Mouse (Mus musculus) MEL (cell line): ENCODE results near the gene Psap. TPM values are rescaled to one million over a fixed set of nuclear protein-coding genes. Genes with fewer than 3 reads are reported as not detected.
A peak's percentile ranks its signal among the peaks of the same experiment; 100 is the strongest.

ENCODE experiments used
- DNase-seq: peaks from one replicate; pipeline ENCODE4 v3.0.0; 2011; ENCODE audit warnings: low read depth, low spot score
- H3K27ac ChIP-seq: 2 replicates; pipeline ENCODE4 v1.5.1; 2012; ENCODE audit warnings: low read depth, mild to moderate bottlenecking, control low read depth, low read length, moderate library complexity; ENCODE audit not compliant: control insufficient read depth
- H3K27me3 ChIP-seq, 2 experiments: fragments of 150-350 bp in 1 of 2; sonication (generic) in 1 of 2; 2 replicates each; pipeline ENCODE4 v1.6.1; 2012; ENCODE audit warnings: low read length in 2 of 2, mild to moderate bottlenecking in 2 of 2, improper control_type of control experiment in 1 of 2, moderate library complexity in 1 of 2; ENCODE audit not compliant: insufficient read depth in 2 of 2, control insufficient read depth in 1 of 2
- H3K36me3 ChIP-seq, 2 experiments: 2 replicates each; pipeline ENCODE4 v1.6.1; 2012 to 2014; ENCODE audit warnings: low read length in 2 of 2, improper control_type of control experiment in 1 of 2, inconsistent platforms in 1 of 2, mild to moderate bottlenecking in 1 of 2; ENCODE audit not compliant: insufficient read depth in 2 of 2, control insufficient read depth in 1 of 2
- H3K4me1 ChIP-seq, 2 experiments: fragments of 150-350 bp in 1 of 2; sonication (generic) in 1 of 2; 2 replicates each; pipeline ENCODE4 v1.6.1; 2012; ENCODE audit warnings: low read length in 2 of 2, improper control_type of control experiment in 1 of 2, mild to moderate bottlenecking in 1 of 2; ENCODE audit not compliant: insufficient read depth in 2 of 2, control insufficient read depth in 1 of 2
- H3K4me3 ChIP-seq, 2 experiments: fragments of 150-350 bp in 1 of 2; sonication (generic) in 1 of 2; 2 replicates each; pipeline ENCODE4 v1.5.1; 2012; ENCODE audit warnings: low read depth in 2 of 2, low read length in 2 of 2, mild to moderate bottlenecking in 2 of 2, moderate library complexity in 2 of 2, control low read depth in 1 of 2, improper control_type of control experiment in 1 of 2; ENCODE audit not compliant: control insufficient read depth in 1 of 2, insufficient read depth in 1 of 2
- H3K79me2 ChIP-seq: 2 replicates; pipeline ENCODE4 v1.6.1; 2012; ENCODE audit warnings: mild to moderate bottlenecking, low read length, moderate library complexity; ENCODE audit not compliant: control insufficient read depth, poor library complexity, insufficient read depth
- H3K9ac ChIP-seq: 2 replicates; pipeline ENCODE4 v1.6.1; 2012; ENCODE audit warnings: low read depth, mild to moderate bottlenecking, control low read depth, low read length, moderate library complexity; ENCODE audit not compliant: control insufficient read depth, poor library complexity, severe bottlenecking
- H3K9me3 ChIP-seq: fragments of 150-350 bp; sonication (generic); replicated peaks from 2 replicates; pipeline ENCODE4 v1.6.1; 2012; ENCODE audit warnings: mild to moderate bottlenecking, low read length, improper control_type of control experiment, moderate library complexity; ENCODE audit not compliant: insufficient read depth
- CHD2 ChIP-seq: IDR thresholded peaks from 2 replicates; pipeline ENCODE4 v1.6.1; 2011; ENCODE audit warnings: low read length, improper control_type of control experiment
- E2F4 ChIP-seq: IDR thresholded peaks from 2 replicates; pipeline ENCODE4 v1.6.1; 2011; ENCODE audit warnings: low read depth, low read length, improper control_type of control experiment, borderline replicate concordance
- ELF1 ChIP-seq: IDR thresholded peaks from 2 replicates; pipeline ENCODE4 v1.6.1; 2014; ENCODE audit warnings: low read depth, mild to moderate bottlenecking, inconsistent platforms, low read length, improper control_type of control experiment, moderate library complexity
- EP300 ChIP-seq, 2 experiments: IDR thresholded peaks; 2 replicates each; pipeline ENCODE4 v1.6.1; 2011; ENCODE audit warnings: improper control_type of control experiment in 2 of 2, low read length in 2 of 2, low read depth in 1 of 2, mild to moderate bottlenecking in 1 of 2
- ETS1 ChIP-seq: IDR thresholded peaks from 2 replicates; pipeline ENCODE4 v1.6.1; 2012; ENCODE audit warnings: low read depth, mild to moderate bottlenecking, inconsistent platforms, low read length, improper control_type of control experiment, moderate library complexity
- HCFC1 ChIP-seq: IDR thresholded peaks from 2 replicates; pipeline ENCODE4 v1.6.1; 2012; ENCODE audit warnings: low read depth, mild to moderate bottlenecking, inconsistent platforms, low read length, improper control_type of control experiment, moderate library complexity
- JUND ChIP-seq: IDR thresholded peaks from 2 replicates; pipeline ENCODE4 v1.6.1; 2011; ENCODE audit warnings: low read depth, mild to moderate bottlenecking, improper control_type of control experiment, low read length
- MAFK ChIP-seq: IDR thresholded peaks from 2 replicates; pipeline ENCODE4 v1.6.1; 2011; ENCODE audit warnings: low read depth, mild to moderate bottlenecking, low read length, improper control_type of control experiment, borderline replicate concordance
- MAX ChIP-seq: IDR thresholded peaks from 2 replicates; pipeline ENCODE4 v1.6.1; 2011; ENCODE audit warnings: low read length, improper control_type of control experiment
- MAZ ChIP-seq: IDR thresholded peaks from 2 replicates; pipeline ENCODE4 v1.6.1; 2012; ENCODE audit warnings: low read depth, mild to moderate bottlenecking, inconsistent platforms, low read length, improper control_type of control experiment
- MXI1 ChIP-seq: IDR thresholded peaks from 2 replicates; pipeline ENCODE4 v1.6.1; 2011; ENCODE audit warnings: mild to moderate bottlenecking, low read depth, low read length, improper control_type of control experiment
- MYC ChIP-seq: IDR thresholded peaks from 2 replicates; pipeline ENCODE4 v1.6.1; 2011; ENCODE audit warnings: low read depth, mild to moderate bottlenecking, low read length, improper control_type of control experiment, moderate library complexity
- POLR2AphosphoS2 ChIP-seq: IDR thresholded peaks from 2 replicates; pipeline ENCODE4 v1.6.1; 2011; ENCODE audit warnings: low read length, improper control_type of control experiment
- POLR2AphosphoS5 ChIP-seq: IDR thresholded peaks from 2 replicates; pipeline ENCODE4 v1.6.1; 2012; ENCODE audit warnings: low read depth, borderline replicate concordance, mild to moderate bottlenecking, inconsistent platforms, low read length, moderate library complexity, mixed read lengths
- RCOR1 ChIP-seq: IDR thresholded peaks from 2 replicates; pipeline ENCODE4 v1.6.1; 2012; ENCODE audit warnings: low read depth, mild to moderate bottlenecking, inconsistent platforms, low read length, improper control_type of control experiment
- SMC3 ChIP-seq: IDR thresholded peaks from 2 replicates; pipeline ENCODE4 v1.6.1; 2011; ENCODE audit warnings: low read depth, low read length, improper control_type of control experiment
- TAL1 ChIP-seq: IDR thresholded peaks from 2 replicates; pipeline ENCODE4 v1.6.1; 2012; ENCODE audit warnings: mild to moderate bottlenecking, inconsistent platforms, low read length, moderate library complexity, mixed read lengths
- TBP ChIP-seq: IDR thresholded peaks from 2 replicates; pipeline ENCODE4 v1.8.0; 2011; ENCODE audit warnings: low read depth, low read length, improper control_type of control experiment
- TCF12 ChIP-seq: IDR thresholded peaks from 2 replicates; pipeline ENCODE4 v1.6.1; 2014; ENCODE audit warnings: low read depth, mild to moderate bottlenecking, inconsistent platforms, low read length, improper control_type of control experiment, moderate library complexity
- UBTF ChIP-seq: IDR thresholded peaks from 2 replicates; pipeline ENCODE4 v1.6.1; 2012; ENCODE audit warnings: low read depth, mild to moderate bottlenecking, inconsistent platforms, low read length, improper control_type of control experiment, moderate library complexity, borderline replicate concordance; ENCODE audit not compliant: insufficient read depth
- USF2 ChIP-seq, 2 experiments: IDR thresholded peaks; 2 replicates each; pipeline ENCODE4 v1.6.1; 2011 to 2012; ENCODE audit warnings: improper control_type of control experiment in 2 of 2, low read length in 2 of 2, borderline replicate concordance in 1 of 2, inconsistent platforms in 1 of 2, low read depth in 1 of 2, mild to moderate bottlenecking in 1 of 2; ENCODE audit not compliant: insufficient read depth in 1 of 2
- ZKSCAN1 ChIP-seq: IDR thresholded peaks from 2 replicates; pipeline ENCODE4 v1.6.1; 2012; ENCODE audit warnings: low read depth, mild to moderate bottlenecking, inconsistent platforms, low read length, improper control_type of control experiment, moderate library complexity
- ZNF384 ChIP-seq: IDR thresholded peaks from 2 replicates; pipeline ENCODE4 v1.6.1; 2012; ENCODE audit warnings: low read depth, mild to moderate bottlenecking, inconsistent platforms, low read length, improper control_type of control experiment
- polyA plus RNA-seq, 2 experiments: library from polyadenylated mRNA; stranded (reverse) in 1 of 2; unstranded in 1 of 2; fragments of >175 nt in 1 of 2; fragments of >200 nt in 1 of 2; gene quantifications; 2 replicates each; pipeline versions ENCODE4 v1.2.1 to v1.2.4; 2012; ENCODE audit warnings: low replicate concordance in 2 of 2, low read depth in 1 of 2; ENCODE audit not compliant: insufficient read length in 2 of 2, insufficient read depth in 1 of 2, missing spikeins in 1 of 2
- total RNA-seq: library from RNA; depleted of rRNA; stranded (reverse); fragments of 300-350 nt; gene quantifications from 2 replicates; pipeline ENCODE4 v1.2.3, GENCODE M21; 2012

Psap gene
- total and polyA plus RNA-seq, 3 experiments: 56.8 to 153 (median 106) TPM

GRCm38 (mm10) chr10:60299636-60300035 lies 22.2 kb downstream of the Psap start:
- Histone ChIP-seq H3K4me1 (no peaks in the 10 kb centered on the region), H3K36me3 (peaks cover 0 to 1% of the 10 kb centered on the region in 2 experiments; a peak in 1 of 4 replicates), H3K27ac (no peak overlapping the region), H3K79me2 (no peaks in the 10 kb centered on the region), H3K27me3 (no peaks in the 10 kb centered on the region), H3K9me3 (no peaks in the 10 kb centered on the region), H3K4me3 (no peak overlapping the region), H3K9ac (no peak overlapping the region)
- DNase-seq: no peak
- TF ChIP-seq TBP (no peak), CHD2 (no peak), MAX (no peak), USF2 (IDR thresholded peaks at IDR 0.05; ENCODE audit: borderline replicate concordance in 1 of 2, insufficient read depth in 1 of 2, low read depth in 1 of 2, low read length in 2 of 2) (no peak)

GRCm38 (mm10) chr10:60303419-60303818 lies 26.0 kb downstream of the Psap start:
- TF ChIP-seq MAX: no peak
- TF ChIP-seq SMC3: no peak
- no peak for TF ChIP-seq POLR2AphosphoS2
- TF ChIP-seq TCF12: no peak
- TF ChIP-seq MXI1: no peak
- TF ChIP-seq E2F4: no peak
- TF ChIP-seq POLR2AphosphoS5: no peak
- TF ChIP-seq MAZ: no peak
- TF ChIP-seq ZKSCAN1: no peak
- no peak for TF ChIP-seq TAL1
- no peak for TF ChIP-seq ZNF384
- H3K36me3 ChIP-seq: peaks cover 0 to 1% of the 10 kb centered on the region in 2 experiments; a peak in 1 of 4 replicates

GRCm38 (mm10) chr10:60304854-60305628 lies 27.6 kb downstream of the Psap start:
- Histone ChIP-seq H3K4me1 (no peaks in the 10 kb centered on the region), H3K79me2 (no peaks in the 10 kb centered on the region), H3K27me3 (no peaks in the 10 kb centered on the region), H3K9me3 (no peaks in the 10 kb centered on the region), H3K4me3 (no peak overlapping the region), H3K9ac (no peak overlapping the region), H3K27ac (no peak overlapping the region), H3K36me3 (peaks cover 0 to 1% of the 10 kb centered on the region in 2 experiments; a peak in 1 of 4 replicates)
- DNase-seq: peak; percentile 84
- TF ChIP-seq TBP: no peak
- no peak for TF ChIP-seq E2F4
- TF ChIP-seq USF2 (IDR thresholded peaks at IDR 0.05; ENCODE audit: borderline replicate concordance in 1 of 2, insufficient read depth in 1 of 2, low read depth in 1 of 2, low read length in 2 of 2): no peak
- TF ChIP-seq MYC: no peak
- no peak for TF ChIP-seq MXI1
- no peak for TF ChIP-seq ETS1
- no peak for TF ChIP-seq MAFK
- TF ChIP-seq RCOR1: no peak
- no peak for TF ChIP-seq ELF1
- TF ChIP-seq CHD2: no peak
- no peak for TF ChIP-seq HCFC1
- TF ChIP-seq MAZ: peak; percentile 46; the same call in 1 of the 2 replicates
- TF ChIP-seq JUND: no peak
- no peak for TF ChIP-seq UBTF
- no peak for TF ChIP-seq EP300 (IDR thresholded peaks at IDR 0.05; ENCODE audit: low read depth in 1 of 2, low read length in 2 of 2)
- peak; percentile 90 for TF ChIP-seq SMC3
- no peak for TF ChIP-seq TAL1

More at GRCm38 (mm10) chr10:60303419-60303818, 26.0 kb downstream of the Psap start:
- no peak overlapping the region for H3K9ac ChIP-seq
- H3K4me3 ChIP-seq: no peak overlapping the region
- H3K79me2 ChIP-seq: no peaks in the 10 kb centered on the region
- H3K27me3 ChIP-seq: no peaks in the 10 kb centered on the region
- no peaks in the 10 kb centered on the region for H3K4me1 ChIP-seq
- H3K9me3 ChIP-seq: no peaks in the 10 kb centered on the region
- H3K27ac ChIP-seq: no peak overlapping the region
- DNase-seq: no peak
